Mouse (Mus musculus): Measurements from ENCODE around the gene Prg4.

Prg4 gene

GRCm38 (mm10) chr1:150407285-150407684 lies 58.7 kb downstream of the Prg4 start:
- no peak for DNase-seq (ENCODE audit: low spot score in 2 of 2)

- DNase-seq (ENCODE audit: low spot score in 2 of 2): no peak
Measured at GRCm38 (mm10) chr1:150404555-150404954, 61.4 kb downstream of the Prg4 start.

- no peak for DNase-seq (ENCODE audit: low spot score in 2 of 2)
Measured at GRCm38 (mm10) chr1:150403914-150404313, 62.1 kb downstream of the Prg4 start.
